Mouse (Mus musculus) stomach, embryonic 16.5 days (tissue): Measurements from ENCODE around the gene Olfr916. TPM values are rescaled to one million over a fixed set of nuclear protein-coding genes. Genes with fewer than 3 reads are reported as not detected.

ENCODE experiments used
- ATAC-seq: fragments of 200-750 bp; cut with Nextera tagmentation; 2 replicates; pipeline ENCODE4 v1.8.0; 2017; ENCODE audit warnings: moderate number of reproducible peaks, moderate TSS enrichment; ENCODE audit not compliant: insufficient read depth, low FRiP score
- H3K27ac ChIP-seq: fragments of 300-500 bp; sonication (generic); 2 replicates; pipeline ENCODE4 v1.5.1; 2014; ENCODE audit warnings: low read length
- H3K27me3 ChIP-seq: fragments of 300-500 bp; sonication (generic); 2 replicates; pipeline ENCODE4 v1.6.1; 2014; ENCODE audit warnings: low read length, control low read depth, mixed read lengths; ENCODE audit not compliant: control insufficient read depth, insufficient read depth
- H3K36me3 ChIP-seq: fragments of 300-500 bp; sonication (generic); 2 replicates; pipeline ENCODE4 v1.6.1; 2014; ENCODE audit warnings: low read length; ENCODE audit not compliant: control insufficient read depth, insufficient read depth
- H3K4me1 ChIP-seq: fragments of 300-500 bp; sonication (generic); 2 replicates; pipeline ENCODE4 v1.6.1; 2014; ENCODE audit warnings: low read length, control low read depth, mixed read lengths; ENCODE audit not compliant: control insufficient read depth, insufficient read depth
- H3K4me2 ChIP-seq: fragments of 300-500 bp; sonication (generic); 2 replicates; pipeline ENCODE4 v1.6.1; 2014; ENCODE audit warnings: low read depth, low read length, mixed read lengths
- H3K4me3 ChIP-seq: fragments of 300-500 bp; sonication (generic); replicated peaks from 2 replicates; pipeline ENCODE4 v1.5.1; 2014; ENCODE audit warnings: mild to moderate bottlenecking, low read length
- H3K9ac ChIP-seq: fragments of 300-500 bp; sonication (generic); 2 replicates; pipeline ENCODE4 v1.6.1; 2014; ENCODE audit warnings: low read length
- H3K9me3 ChIP-seq: fragments of 300-500 bp; sonication (generic); replicated peaks from 2 replicates; pipeline ENCODE4 v1.6.1; 2016; ENCODE audit warnings: low read length, control low read depth; ENCODE audit not compliant: control insufficient read depth
- WGBS: fragments of 180-500 bp; shearing (Covaris S2); extraction: QIAGEN DNeasy Blood & Tissue Kit; methylation state at CpG from one replicate; pipeline ENCODE4 v1.1.7; 2014; 5-methylcytosine and 5-hydroxymethylcytosine counted together
- polyA plus RNA-seq: library from polyadenylated mRNA; unstranded; fragments of >200 nt; fragmentation: Nextera tagmentation; extraction: Ambion mirVana; gene quantifications from 2 replicates; pipeline ENCODE4 v1.2.1, GENCODE M21; 2015

Olfr916 gene
- not detected in 2 replicates for polyA plus RNA-seq

DNA sequence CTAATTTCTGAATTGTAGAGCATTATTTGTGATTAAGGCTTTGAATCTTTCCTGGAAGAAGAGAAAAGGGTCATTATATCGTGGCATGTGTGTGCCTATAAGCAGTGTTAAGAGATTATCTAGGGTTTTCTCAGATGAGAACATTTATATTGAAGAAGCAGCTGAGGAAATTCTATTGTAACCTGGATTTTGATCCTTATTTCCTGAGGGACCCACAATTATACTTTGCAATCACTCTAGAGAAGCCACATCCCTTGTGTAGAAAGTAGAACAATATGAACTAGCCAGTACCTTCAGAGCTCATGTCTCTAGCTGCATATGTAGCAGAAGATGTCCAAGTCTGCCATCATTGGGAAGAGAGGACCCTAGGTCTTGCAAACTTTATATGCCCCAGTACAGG, at the start of gene Olfr916:
Gene Olfr916 (minus strand): TSS at position 101 of the 400 bp plus-strand sequence.
- H3K36me3 ChIP-seq: no peaks in the 10 kb centered on the region
- H3K4me3 ChIP-seq: no peak within 1 kb of the TSS
- H3K4me1 ChIP-seq: no peaks in the 10 kb centered on the region
- H3K27me3 ChIP-seq: no peaks in the 10 kb centered on the region
- no peaks in the 10 kb centered on the region for H3K9me3 ChIP-seq
- no peak within 1 kb of the TSS for H3K9ac ChIP-seq
- no peak within 1 kb of the TSS for H3K4me2 ChIP-seq
- no peak within 1 kb of the TSS for H3K27ac ChIP-seq
- ATAC-seq: no peak
- 71% methylated on average over 1 of the region's 1 CpGs for WGBS

GRCm38 (mm10) chr9:38674501-38674900, 14.8 kb upstream of the Olfr916 start, which contains the start of gene Olfr918:
Gene Olfr918 (minus strand): TSS chr9:38674601.
- H3K4me3 ChIP-seq: no peak within 1 kb of the TSS
- ATAC-seq: no peak
- H3K27ac ChIP-seq: no peak within 1 kb of the TSS
- H3K4me1 ChIP-seq: no peaks in the 10 kb centered on the region
- H3K36me3 ChIP-seq: no peaks in the 10 kb centered on the region
- no peak within 1 kb of the TSS for H3K4me2 ChIP-seq
- no peaks in the 10 kb centered on the region for H3K27me3 ChIP-seq
- no peaks in the 10 kb centered on the region for H3K9me3 ChIP-seq
- 80% methylated on average over 2 of the region's 2 CpGs for WGBS
- no peak within 1 kb of the TSS for H3K9ac ChIP-seq

- no peaks in the 10 kb centered on the region for H3K4me1 ChIP-seq
- no peaks in the 10 kb centered on the region for H3K27me3 ChIP-seq
- H3K4me3 ChIP-seq: no peak overlapping the region
- 73% methylated on average over 2 of the region's 2 CpGs for WGBS
- no peak overlapping the region for H3K27ac ChIP-seq
- H3K9ac ChIP-seq: no peak overlapping the region
- H3K36me3 ChIP-seq: no peaks in the 10 kb centered on the region
- H3K4me2 ChIP-seq: no peak overlapping the region
- ATAC-seq: no peak
- no peaks in the 10 kb centered on the region for H3K9me3 ChIP-seq
Measured at GRCm38 (mm10) chr9:38672887-38673286, 13.2 kb upstream of the Olfr916 start.

DNA sequence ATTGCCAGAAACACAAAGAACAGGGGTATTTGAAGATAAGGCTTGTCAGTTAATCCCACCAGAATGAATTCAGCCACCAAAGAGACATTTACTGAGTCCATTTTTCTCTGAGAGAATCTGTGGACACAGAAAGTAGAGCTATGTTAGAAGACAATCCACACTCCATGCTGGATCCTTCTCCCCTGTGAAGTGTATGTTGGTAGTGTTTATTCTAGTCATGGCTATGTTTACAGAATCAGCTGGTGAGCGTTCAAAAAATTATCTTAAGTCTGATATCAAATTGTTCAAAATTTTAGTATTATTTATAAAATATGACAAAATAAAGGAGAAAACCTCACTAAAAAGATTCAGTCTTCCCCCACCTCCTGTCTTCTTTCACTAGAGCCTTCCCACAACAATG, 6.1 kb upstream of the Olfr916 start, which contains the start of gene Olfr917:
Gene Olfr917 (minus strand): TSS at position 101 of the 400 bp plus-strand sequence.
- Histone ChIP-seq H3K9ac (no peak within 1 kb of the TSS), H3K27me3 (no peaks in the 10 kb centered on the region), H3K9me3 (no peaks in the 10 kb centered on the region), H3K4me2 (no peak within 1 kb of the TSS), H3K27ac (no peak within 1 kb of the TSS), H3K36me3 (no peaks in the 10 kb centered on the region), H3K4me3 (no peak within 1 kb of the TSS), H3K4me1 (no peaks in the 10 kb centered on the region)
- WGBS: 61% methylated on average over 1 of the region's 1 CpGs
- ATAC-seq: no peak

- no peak overlapping the region for H3K4me3 ChIP-seq
- no peak for ATAC-seq
- 83% methylated on average over 4 of the region's 4 CpGs for WGBS
- H3K27ac ChIP-seq: no peak overlapping the region
- no peak overlapping the region for H3K9ac ChIP-seq
- no peaks in the 10 kb centered on the region for H3K27me3 ChIP-seq
- H3K9me3 ChIP-seq: no peaks in the 10 kb centered on the region
- H3K4me1 ChIP-seq: no peaks in the 10 kb centered on the region
- no peak overlapping the region for H3K4me2 ChIP-seq
- H3K36me3 ChIP-seq: no peaks in the 10 kb centered on the region
Measured at GRCm38 (mm10) chr9:38632406-38632805, 27.3 kb downstream of the Olfr916 start.

Other genes with a start within 250 kb of the Olfr916 start
- gene Olfr901, start 230.4 kb downstream of the Olfr916 start, polyA plus RNA-seq: not detected in 2 replicates
- not detected in 2 replicates for gene Olfr902, start 212.2 kb downstream of the Olfr916 start, polyA plus RNA-seq
- gene Olfr904, start 196.7 kb downstream of the Olfr916 start, polyA plus RNA-seq: not detected in 2 replicates
- gene Olfr905, start 188.8 kb downstream of the Olfr916 start, polyA plus RNA-seq: not detected in 2 replicates
- gene Olfr906, start 172.8 kb downstream of the Olfr916 start, polyA plus RNA-seq: not detected in 2 replicates
- gene Olfr907, start 164.1 kb downstream of the Olfr916 start, polyA plus RNA-seq: not detected in 2 replicates
- gene Olfr911-ps1, start 138.3 kb downstream of the Olfr916 start, polyA plus RNA-seq: not detected in 2 replicates
- not detected in 2 replicates for gene Olfr910, start 122.0 kb downstream of the Olfr916 start, polyA plus RNA-seq
- gene Olfr912, start 79.7 kb downstream of the Olfr916 start, polyA plus RNA-seq: not detected in 2 replicates
- not detected in 2 replicates for gene Olfr913, start 67.1 kb downstream of the Olfr916 start, polyA plus RNA-seq
- not detected in 2 replicates for gene Olfr914, start 54.8 kb downstream of the Olfr916 start, polyA plus RNA-seq
- not detected in 2 replicates for gene Olfr917, start 6.0 kb upstream of the Olfr916 start, polyA plus RNA-seq
- gene Olfr918, start 14.7 kb upstream of the Olfr916 start, polyA plus RNA-seq: not detected in 2 replicates
- gene Olfr919, start 43.8 kb upstream of the Olfr916 start, polyA plus RNA-seq: not detected in 2 replicates
- gene Vwa5a, start 58.4 kb upstream of the Olfr916 start, polyA plus RNA-seq: 25.2 and 26.6 TPM in 2 replicates
- 0.03 TPM in 1 of 2 replicates, not detected in the other for gene Olfr920, start 92.4 kb upstream of the Olfr916 start, polyA plus RNA-seq
- gene Olfr921, start 113.2 kb upstream of the Olfr916 start, polyA plus RNA-seq: not detected in 2 replicates
- not detected in 2 replicates for gene Olfr922, start 154.7 kb upstream of the Olfr916 start, polyA plus RNA-seq
- not detected in 2 replicates for gene Olfr923, start 166.7 kb upstream of the Olfr916 start, polyA plus RNA-seq
- not detected in 2 replicates for gene Olfr924, start 184.6 kb upstream of the Olfr916 start, polyA plus RNA-seq
- gene Olfr26, start 195.2 kb upstream of the Olfr916 start, polyA plus RNA-seq: not detected in 2 replicates
- gene Olfr926, start 217.3 kb upstream of the Olfr916 start, polyA plus RNA-seq: not detected in 2 replicates